Mouse (Mus musculus) heart, embryonic 12.5 days (tissue): ENCODE results near the gene Cpne7. TPM values are rescaled to one million over a fixed set of nuclear protein-coding genes. Genes with fewer than 3 reads are reported as not detected.

Experiments used
- ATAC-seq: fragments of 200-750 bp; cut with Nextera tagmentation; 2 replicates; pipeline ENCODE4 v1.8.0; 2017; ENCODE audit warnings: moderate TSS enrichment, moderate library complexity; ENCODE audit not compliant: insufficient number of reproducible peaks, low FRiP score
- H3K27ac ChIP-seq: fragments of 300-500 bp; sonication (generic); 2 replicates; pipeline ENCODE4 v1.5.1; 2016; ENCODE audit warnings: mild to moderate bottlenecking, moderate library complexity; ENCODE audit not compliant: poor library complexity, severe bottlenecking
- H3K27me3 ChIP-seq: fragments of 300-500 bp; sonication (generic); replicated peaks from 2 replicates; pipeline ENCODE4 v1.6.1; 2016; ENCODE audit warnings: mild to moderate bottlenecking, moderate library complexity
- H3K36me3 ChIP-seq: fragments of 300-500 bp; sonication (generic); 2 replicates; pipeline ENCODE4 v1.6.1; 2016; ENCODE audit warnings: mild to moderate bottlenecking, moderate library complexity
- H3K4me1 ChIP-seq: fragments of 300-500 bp; sonication (generic); replicated peaks from 2 replicates; pipeline ENCODE4 v1.6.1; 2016; ENCODE audit warnings: mild to moderate bottlenecking
- H3K4me2 ChIP-seq: fragments of 300-500 bp; sonication (generic); 2 replicates; pipeline ENCODE4 v1.6.1; 2016; ENCODE audit warnings: mild to moderate bottlenecking, moderate library complexity
- H3K4me3 ChIP-seq: fragments of 300-500 bp; sonication (generic); 2 replicates; pipeline ENCODE4 v1.5.1; 2016; ENCODE audit warnings: mild to moderate bottlenecking
- H3K9ac ChIP-seq: fragments of 300-500 bp; sonication (generic); 2 replicates; pipeline ENCODE4 v1.6.1; 2016; ENCODE audit warnings: mild to moderate bottlenecking, moderate library complexity
- H3K9me3 ChIP-seq: fragments of 300-500 bp; sonication (generic); replicated peaks from 2 replicates; pipeline ENCODE4 v1.6.1; 2016; ENCODE audit warnings: mild to moderate bottlenecking, moderate library complexity
- WGBS: fragments of 180-500 bp; shearing (Covaris S2); methylation state at CpG from one replicate; pipeline ENCODE4 v1.1.7; 2016; 5-methylcytosine and 5-hydroxymethylcytosine counted together
- polyA plus RNA-seq: library from polyadenylated mRNA; unstranded; fragments of >200 nt; fragmentation: Nextera tagmentation; extraction: Ambion mirVana; gene quantifications from 2 replicates; pipeline ENCODE4 v1.2.1, GENCODE M21; 2016

Cpne7 gene
- polyA plus RNA-seq, 1 experiment from 2014 or later, result 0.24 TPM

DNA sequence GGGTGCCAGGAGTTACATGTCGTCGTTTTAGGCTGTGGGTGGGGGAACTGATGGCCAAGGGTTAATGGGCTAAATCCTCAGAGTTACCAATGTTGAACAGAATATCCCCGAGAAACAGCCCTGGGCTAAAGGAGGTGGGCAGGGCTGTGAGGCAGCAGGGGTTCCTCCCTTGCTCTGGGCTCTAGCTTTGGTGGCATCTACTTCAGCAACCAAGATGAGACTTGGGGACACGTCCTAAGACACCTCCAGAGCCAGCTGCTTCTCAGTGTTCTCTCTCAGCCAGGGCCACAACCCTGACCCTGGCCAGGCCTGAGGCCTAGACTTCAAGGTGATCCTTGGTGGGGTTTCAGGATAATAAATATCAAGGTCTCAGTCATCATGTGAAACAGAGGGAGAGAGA lies 21.6 kb downstream of the Cpne7 start:
- H3K27ac ChIP-seq, result no peak overlapping the region
- WGBS, result 57% methylated on average over 4 of the region's 4 CpGs
- peaks cover 14% of the 10 kb centered on the region for H3K4me1 ChIP-seq

DNA sequence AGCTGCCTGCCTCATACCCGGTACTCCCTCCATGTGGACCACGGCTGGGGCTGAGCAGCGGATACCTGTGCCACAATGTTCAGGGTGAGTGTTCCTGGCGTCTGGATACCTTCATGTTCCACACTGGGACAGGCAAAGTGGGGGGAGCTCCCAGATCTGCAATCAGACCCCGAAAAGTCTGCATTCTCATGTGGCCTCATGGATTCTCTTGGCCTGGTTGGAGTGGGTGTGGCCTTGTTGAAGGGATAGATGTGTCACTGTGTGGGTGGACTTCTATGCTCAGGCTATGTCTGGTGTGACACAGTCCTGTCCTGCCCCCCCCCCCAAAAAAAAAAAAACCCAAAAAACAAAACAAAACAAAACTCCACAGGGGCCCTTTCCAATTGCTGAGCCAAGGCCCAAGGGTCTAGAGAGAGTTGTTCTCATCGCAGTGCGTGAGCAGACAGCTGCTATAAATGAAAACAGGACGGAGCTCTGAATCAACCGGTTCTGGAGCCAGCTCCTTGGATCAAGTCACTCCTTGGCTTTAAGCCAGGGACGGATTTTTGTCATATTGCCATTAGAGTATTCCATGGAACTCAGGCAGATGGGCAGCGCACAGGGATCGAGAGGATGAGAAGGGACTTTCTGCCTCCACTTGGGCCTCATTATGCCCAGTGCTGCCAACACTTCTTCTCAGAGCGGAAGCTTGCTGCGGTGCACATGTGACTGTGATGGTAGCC lies 24.7 kb downstream of the Cpne7 start:
- ATAC-seq, result no peak
- Histone ChIP-seq H3K27ac (no peak overlapping the region), H3K4me3 (no peak overlapping the region), H3K4me2 (no peak overlapping the region), H3K36me3 (no peaks in the 10 kb centered on the region), H3K9me3 (no peaks in the 10 kb centered on the region), H3K4me1 (peaks cover 14% of the 10 kb centered on the region), H3K27me3 (no peaks in the 10 kb centered on the region), H3K9ac (no peak overlapping the region)
- 69% methylated on average over 14 of the region's 14 CpGs for WGBS

More for the DNA sequence above, 21.6 kb downstream of the Cpne7 start:
- Histone ChIP-seq H3K27me3 (0 out of 2 replicates have a peak, but pooled peaks cover 3% of the 10 kb centered on the region), H3K9me3 (no peaks in the 10 kb centered on the region), H3K9ac (no peak overlapping the region), H3K36me3 (no peaks in the 10 kb centered on the region), H3K4me3 (no peak overlapping the region), H3K4me2 (no peak overlapping the region)
- no peak for ATAC-seq

GRCm38 (mm10) chr8:123145279-123145678 lies 28.1 kb downstream of the Cpne7 start:
- Histone ChIP-seq H3K27ac (no peak overlapping the region), H3K4me3 (no peak overlapping the region), H3K36me3 (no peaks in the 10 kb centered on the region), H3K9me3 (0 out of 2 replicates have a peak, but pooled peaks cover 3% of the 10 kb centered on the region), H3K4me1 (no peaks in the 10 kb centered on the region; the same call in 1 of the 2 replicates), H3K4me2 (no peak overlapping the region), H3K9ac (no peak overlapping the region), H3K27me3 (no peaks in the 10 kb centered on the region)
- ATAC-seq, result no peak
- 52% methylated on average over 6 of the region's 6 CpGs for WGBS

- H3K27me3 ChIP-seq, result no peaks in the 10 kb centered on the region
- no peak overlapping the region for H3K4me3 ChIP-seq
- no peak overlapping the region for H3K9ac ChIP-seq
- no peak for ATAC-seq
- WGBS, result 79% methylated on average over 7 of the region's 7 CpGs
- H3K9me3 ChIP-seq, result 0 out of 2 replicates have a peak, but pooled peaks cover 3% of the 10 kb centered on the region
- no peaks in the 10 kb centered on the region; the same call in 1 of the 2 replicates for H3K4me1 ChIP-seq
- H3K36me3 ChIP-seq, result no peaks in the 10 kb centered on the region
- H3K27ac ChIP-seq, result no peak overlapping the region
- H3K4me2 ChIP-seq, result no peak overlapping the region
Observed at GRCm38 (mm10) chr8:123146390-123146789, 29.2 kb downstream of the Cpne7 start.

GRCm38 (mm10) chr8:123150737-123151171 lies 33.6 kb downstream of the Cpne7 start:
- Histone ChIP-seq H3K9me3 (0 out of 2 replicates have a peak, but pooled peaks cover 3% of the 10 kb centered on the region), H3K36me3 (no peaks in the 10 kb centered on the region), H3K9ac (no peak overlapping the region), H3K27me3 (no peaks in the 10 kb centered on the region), H3K4me1 (peaks cover 1% of the 10 kb centered on the region), H3K4me3 (no peak overlapping the region), H3K4me2 (no peak overlapping the region), H3K27ac (no peak overlapping the region)
- peak; percentile 62 for ATAC-seq
- WGBS, result 63% methylated on average over 9 of the region's 9 CpGs

DNA sequence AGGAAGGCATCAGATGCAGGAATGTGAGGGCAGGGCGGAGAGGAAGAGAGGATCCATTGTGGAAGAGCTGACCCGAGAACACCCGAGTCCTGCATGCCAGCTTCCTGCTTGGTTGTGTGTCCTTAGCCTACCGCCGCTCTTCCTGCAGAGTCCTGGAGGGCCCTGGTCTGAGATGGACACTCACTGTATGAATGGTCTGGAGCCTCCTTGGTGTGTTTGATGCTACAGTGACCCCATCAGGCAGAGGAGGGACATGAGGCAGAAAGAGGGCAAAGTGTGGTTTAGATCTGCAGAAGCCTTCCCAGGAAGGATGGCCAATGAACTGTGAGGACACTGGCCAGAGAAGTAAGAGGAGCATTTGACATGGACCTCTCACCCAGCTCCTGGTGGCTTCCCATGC lies 38.0 kb downstream of the Cpne7 start:
- no peak overlapping the region for H3K27ac ChIP-seq
- H3K36me3 ChIP-seq, result no peaks in the 10 kb centered on the region
- no peak overlapping the region for H3K9ac ChIP-seq
- peaks cover 36% of the 10 kb centered on the region for H3K4me1 ChIP-seq
- no peaks in the 10 kb centered on the region for H3K9me3 ChIP-seq
- WGBS, result 61% methylated on average over 5 of the region's 5 CpGs
- no peak for ATAC-seq
- H3K4me3 ChIP-seq, result no peak overlapping the region
- no peaks in the 10 kb centered on the region for H3K27me3 ChIP-seq
- H3K4me2 ChIP-seq, result no peak overlapping the region

- no peak overlapping the region for H3K4me2 ChIP-seq
- no peak overlapping the region for H3K4me3 ChIP-seq
- ATAC-seq, result peak; percentile 50; the same call in 1 of the 2 replicates
- no peaks in the 10 kb centered on the region for H3K36me3 ChIP-seq
- no peaks in the 10 kb centered on the region for H3K9me3 ChIP-seq
- no peak overlapping the region for H3K27ac ChIP-seq
- WGBS, result 34% methylated on average over 9 of the region's 9 CpGs
- H3K4me1 ChIP-seq, result peaks cover 36% of the 10 kb centered on the region
- no peak overlapping the region for H3K9ac ChIP-seq
- no peaks in the 10 kb centered on the region for H3K27me3 ChIP-seq
Observed at GRCm38 (mm10) chr8:123156070-123156773, 39.0 kb downstream of the Cpne7 start.

GRCm38 (mm10) chr8:123157888-123158465 lies 40.8 kb downstream of the Cpne7 start, which contains the start of gene Sult5a1:
Sult5a1 (minus strand) TSS chr8:123158315.
- no peaks in the 10 kb centered on the region for H3K27me3 ChIP-seq
- H3K9me3 ChIP-seq, result no peaks in the 10 kb centered on the region
- WGBS, result 30% methylated on average over 13 of the region's 13 CpGs
- ATAC-seq, result 0 out of 2 replicates have a peak, but pooled peaks have one; percentile 35
- H3K4me1 ChIP-seq, result peaks cover 36% of the 10 kb centered on the region
- H3K4me2 ChIP-seq, result peak within 1 kb of the TSS; percentile 48
- H3K9ac ChIP-seq, result 0 out of 2 replicates have a peak within 1 kb of the TSS, but pooled peaks have one; percentile 16
- H3K4me3 ChIP-seq, result peak within 1 kb of the TSS; percentile 11; the same call in 1 of the 2 replicates
- no peaks in the 10 kb centered on the region for H3K36me3 ChIP-seq
- no peak within 1 kb of the TSS for H3K27ac ChIP-seq

DNA sequence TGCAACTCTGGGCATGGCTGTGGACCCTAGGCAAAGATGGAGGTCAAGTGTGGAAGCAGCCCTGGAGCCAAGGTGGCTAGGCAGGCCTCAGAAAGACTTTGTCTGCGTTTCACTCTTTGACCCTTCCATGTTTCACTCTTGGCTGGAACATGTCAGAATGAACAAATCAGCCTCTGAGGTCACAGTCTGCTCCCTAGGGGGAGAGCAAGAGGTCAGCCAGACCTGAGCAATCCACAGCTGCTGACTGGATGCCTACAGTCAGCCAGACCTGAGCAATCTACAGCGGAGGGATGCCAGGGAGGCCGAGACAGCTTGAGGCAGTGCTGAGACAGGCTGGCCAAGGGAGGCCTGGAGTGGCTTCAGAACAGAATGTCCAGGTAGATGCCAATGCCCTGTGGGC lies 64.2 kb downstream of the Cpne7 start:
- WGBS, result 66% methylated on average over 3 of the region's 3 CpGs
- Histone ChIP-seq H3K36me3 (no peaks in the 10 kb centered on the region), H3K4me3 (no peak overlapping the region), H3K27ac (no peak overlapping the region), H3K4me2 (no peak overlapping the region), H3K4me1 (peaks cover 13% of the 10 kb centered on the region), H3K9me3 (peaks cover 25% of the 10 kb centered on the region), H3K9ac (no peak overlapping the region), H3K27me3 (no peaks in the 10 kb centered on the region)
- ATAC-seq, result no peak
